Mouse (Mus musculus) urinary bladder, postnatal 4 days (tissue): ENCODE results near the gene Zc3h4.
"Not testable (repeated sequence)": the region's sequence is repeated elsewhere in the genome, so short reads cannot be mapped to it uniquely, and the experiment has no call there.

ENCODE experiments used
- DNase-seq, 2 experiments: peaks; one replicate each; pipeline ENCODE4 v3.0.0; 2021 to 2022; ENCODE audit warnings: low spot score in 2 of 2

Zc3h4 gene

DNA sequence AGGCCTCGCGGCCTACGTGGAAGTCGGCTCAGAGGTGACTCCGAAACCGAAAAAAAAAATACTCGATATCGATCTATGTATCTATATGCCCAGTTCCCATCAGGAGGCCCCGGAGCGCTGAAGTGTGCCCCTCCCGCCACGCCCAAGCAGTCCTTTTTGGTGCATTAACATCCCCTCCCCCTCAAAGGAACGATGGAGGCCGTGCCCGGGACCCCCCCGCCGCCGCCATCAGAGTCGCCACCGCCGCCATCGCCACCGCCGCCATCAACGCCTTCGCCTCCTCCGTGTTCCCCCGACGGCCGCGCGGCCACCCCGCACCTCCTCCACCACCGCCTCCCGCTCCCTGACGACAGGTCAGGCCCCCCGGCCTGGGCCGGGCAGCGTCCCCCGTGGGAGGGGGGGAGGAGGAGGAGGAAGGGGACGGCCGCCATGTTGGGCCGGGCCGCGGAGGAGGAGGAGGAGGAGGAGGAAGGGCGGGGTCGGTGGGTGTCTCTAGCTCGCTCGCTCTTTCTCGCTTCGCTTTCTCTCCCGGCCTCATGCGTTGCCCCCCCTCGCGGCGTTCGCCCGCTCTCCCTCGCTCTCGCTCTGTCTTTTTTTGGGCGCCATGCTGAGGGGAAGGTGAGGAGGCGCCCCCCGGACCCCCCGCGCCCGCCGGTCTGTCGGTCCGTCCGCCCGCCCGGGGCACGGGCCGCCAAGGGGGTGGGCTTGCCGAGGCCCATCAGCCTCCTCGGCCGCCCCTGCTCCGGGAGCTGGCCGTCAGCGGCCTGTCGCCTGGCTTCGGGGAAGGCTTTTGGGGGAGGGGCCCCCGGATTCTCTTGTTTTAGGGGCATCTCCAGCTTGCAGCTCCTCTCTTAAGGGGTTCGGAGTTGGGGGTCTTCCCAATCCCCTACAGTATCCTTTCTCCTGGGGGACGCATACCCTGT, at the start of gene Zc3h4:
Zc3h4 (plus strand) TSS at position 222 of the 923 bp plus-strand sequence.
- peak; percentile 89 to 90 for DNase-seq

DNA sequence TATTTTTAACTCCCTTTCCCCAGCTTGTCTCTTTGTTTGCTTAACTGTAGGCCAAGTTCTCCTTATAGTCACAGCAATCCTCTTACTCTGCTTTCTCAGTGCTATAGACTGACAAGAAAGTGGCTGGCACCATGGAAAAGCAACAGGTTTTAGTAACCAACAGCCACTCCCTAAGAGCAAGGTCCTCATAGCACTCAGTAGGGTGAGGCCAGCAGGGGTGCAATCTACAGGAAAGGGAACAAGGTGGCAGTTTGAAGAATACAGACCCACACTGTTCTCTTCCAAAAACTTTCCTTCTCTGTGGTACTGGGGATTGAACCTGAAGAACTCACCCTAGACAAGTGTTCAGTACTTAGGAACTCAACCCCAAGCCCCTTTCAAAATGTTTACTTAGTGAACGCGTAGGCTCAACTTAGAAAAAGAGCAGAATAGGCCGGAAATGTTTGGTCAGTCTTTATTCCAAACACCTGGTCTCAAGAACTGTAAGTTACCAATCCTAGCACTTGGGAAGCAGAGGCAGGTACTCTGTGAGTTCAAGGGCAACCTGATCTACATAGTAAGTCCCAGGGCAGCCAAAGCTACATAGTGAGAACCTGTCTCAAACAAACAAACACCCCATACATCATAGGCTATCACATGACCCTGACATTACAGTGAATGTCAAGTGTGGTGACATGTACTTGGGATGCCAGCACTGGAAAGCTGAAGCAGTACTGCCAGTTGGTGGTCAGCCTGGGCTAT, 44.7 kb upstream of the Zc3h4 start:
- no peak for DNase-seq

GRCm38 (mm10) chr7:16357602-16358001, 43.1 kb upstream of the Zc3h4 start:
- no peak for DNase-seq

GRCm38 (mm10) chr7:16364319-16364718, 36.4 kb upstream of the Zc3h4 start:
- DNase-seq: no peak

- DNase-seq: no peak
Measured at GRCm38 (mm10) chr7:16364901-16365500, 35.7 kb upstream of the Zc3h4 start.

- no peak for DNase-seq
Measured at GRCm38 (mm10) chr7:16366133-16366646, 34.5 kb upstream of the Zc3h4 start.

GRCm38 (mm10) chr7:16366669-16367068, 34.0 kb upstream of the Zc3h4 start:
- no peak for DNase-seq

GRCm38 (mm10) chr7:16368835-16369234, 31.9 kb upstream of the Zc3h4 start:
- DNase-seq: no peak

DNA sequence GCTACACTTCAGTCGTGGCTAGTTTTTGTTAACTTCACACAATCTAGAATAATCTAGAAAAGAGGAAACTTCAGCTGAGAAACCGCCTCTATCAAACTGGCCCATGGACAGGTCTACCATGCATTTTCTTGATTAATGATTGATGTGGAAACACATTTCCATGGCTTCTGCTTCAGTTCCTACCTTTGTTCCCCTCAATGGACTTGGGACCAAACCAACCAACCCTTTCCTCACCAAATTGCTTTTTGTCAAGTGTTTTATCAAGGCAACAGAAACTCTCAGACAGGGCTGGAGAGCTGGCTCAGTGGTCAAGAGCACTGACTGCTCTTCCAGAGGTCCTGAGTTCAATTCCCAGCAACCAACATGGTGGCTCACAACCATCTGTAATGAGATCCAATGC, 30.1 kb upstream of the Zc3h4 start:
- no peak for DNase-seq

DNA sequence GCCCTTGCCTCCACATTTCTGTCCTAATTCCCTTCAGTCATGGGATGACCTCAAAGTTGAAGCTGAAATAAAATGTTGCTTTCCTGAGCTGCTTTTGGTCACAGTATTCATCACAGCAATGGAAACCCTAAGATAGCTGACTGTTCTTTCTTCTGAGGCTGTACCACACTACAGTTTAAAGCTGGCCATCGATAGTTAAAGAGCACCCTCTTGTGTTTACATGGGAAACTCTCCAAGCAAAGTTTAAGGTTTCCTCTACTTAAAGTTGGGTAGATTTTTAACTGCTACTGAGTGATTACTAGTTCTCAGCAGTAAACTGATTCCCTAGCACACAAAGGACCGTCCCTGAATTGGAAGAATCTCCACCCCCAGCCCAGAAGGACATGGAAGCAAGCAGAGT, 27.0 kb upstream of the Zc3h4 start:
- no peak for DNase-seq

- DNase-seq: no peak
Measured at GRCm38 (mm10) chr7:16374989-16375388, 25.7 kb upstream of the Zc3h4 start.

GRCm38 (mm10) chr7:16376505-16376904, 24.2 kb upstream of the Zc3h4 start:
- DNase-seq: no peak

- peak; percentile 95 to 96 for DNase-seq
Measured at GRCm38 (mm10) chr7:16387160-16388041, 13.3 kb upstream of the Zc3h4 start, which contains the start of gene Sae1. Gene Sae1, minus strand, starts transcription at chr7:16387806.

GRCm38 (mm10) chr7:16389942-16390341, 10.8 kb upstream of the Zc3h4 start:
- not testable (repeated sequence) for DNase-seq

DNA sequence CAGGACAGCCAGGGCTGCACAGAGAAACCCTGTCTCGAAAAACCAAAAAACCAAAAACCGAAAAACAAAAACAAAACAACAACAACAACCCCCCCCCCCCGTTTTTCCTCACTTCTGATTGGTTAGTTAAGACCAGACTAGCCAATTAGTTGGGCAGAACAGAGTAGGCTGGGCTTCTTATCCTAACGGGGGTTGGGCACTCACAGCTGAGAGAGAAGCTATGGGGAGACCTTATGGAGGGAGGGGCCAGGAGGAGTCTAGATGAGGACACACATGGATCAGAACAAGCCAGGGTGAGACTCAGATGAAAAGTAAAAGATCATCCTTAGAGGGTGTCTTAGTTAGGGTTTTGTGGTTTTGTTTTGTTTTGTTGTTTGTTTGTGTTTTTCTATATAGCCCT, 7.8 kb upstream of the Zc3h4 start:
- no peak for DNase-seq

DNA sequence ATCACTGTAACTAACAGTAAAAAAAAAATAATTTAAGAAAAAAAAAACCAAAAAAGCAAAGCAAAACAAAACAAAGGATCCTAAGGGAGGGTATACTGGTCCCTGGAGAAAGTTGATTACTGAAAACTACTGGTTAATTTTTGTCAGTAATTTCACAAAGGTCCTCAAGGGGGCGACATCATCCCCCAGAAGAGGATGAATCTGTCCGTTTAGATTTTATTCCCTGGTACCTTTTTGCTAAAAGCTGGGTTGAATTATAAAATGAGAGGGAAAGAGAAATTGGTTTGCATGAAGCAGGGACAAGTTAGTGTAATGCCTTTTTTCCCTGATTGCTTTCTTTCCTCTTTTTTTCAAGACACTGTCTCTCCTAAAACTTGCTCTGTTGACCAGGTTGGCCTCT, 4.8 kb upstream of the Zc3h4 start:
- DNase-seq: no peak

DNA sequence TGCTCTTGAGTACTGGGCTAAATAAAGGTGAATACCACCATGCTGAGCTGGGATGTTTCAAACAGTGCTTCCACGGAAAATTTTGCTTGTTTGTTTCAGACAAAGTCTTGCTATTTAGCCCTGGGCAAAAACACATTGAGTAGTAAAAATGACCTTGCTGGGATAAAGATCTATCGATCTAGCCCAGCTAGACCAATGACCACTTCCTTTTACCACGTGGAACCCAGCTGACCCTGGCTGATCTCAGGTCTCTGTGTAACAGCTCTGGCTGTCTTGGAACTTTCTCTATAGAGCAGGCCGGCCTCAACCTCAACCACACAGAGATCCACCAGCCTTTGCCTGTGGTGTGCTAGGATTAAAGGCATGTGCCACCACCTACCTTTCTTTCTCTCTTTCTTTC, 3.2 kb upstream of the Zc3h4 start:
- DNase-seq: no peak

- no peak for DNase-seq
Measured at GRCm38 (mm10) chr7:16398387-16399050, 2.2 kb upstream of the Zc3h4 start.

- peak; percentile 85 to 90 for DNase-seq
Measured at GRCm38 (mm10) chr7:16399098-16399819, 1.5 kb upstream of the Zc3h4 start.
